9 mouse cellular contexts compared by ENCODE assay signal in the genomic region with DNA sequence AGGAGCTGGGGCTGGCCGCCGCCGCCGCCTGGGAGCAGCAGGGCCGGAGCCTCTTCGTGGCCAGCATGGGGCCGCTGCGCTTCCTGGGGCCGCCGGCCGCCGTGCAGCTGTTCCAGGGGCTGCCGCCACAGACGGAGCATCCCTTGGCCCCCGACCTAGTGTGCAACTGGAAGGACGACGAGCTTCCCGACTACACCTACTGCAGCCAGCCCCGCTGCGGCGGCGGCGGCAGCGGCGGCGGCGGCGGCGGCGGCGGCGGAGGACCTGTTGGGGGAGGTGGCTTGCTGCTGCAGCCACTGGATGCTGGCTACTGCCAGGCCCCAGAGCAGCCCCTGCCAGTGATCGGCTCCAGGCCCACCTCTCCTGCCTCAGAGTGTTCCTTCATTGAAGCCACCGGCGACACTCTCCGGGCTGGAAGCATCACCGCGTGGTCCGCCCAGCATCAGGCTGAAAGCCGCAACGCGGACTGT. TPM values are rescaled to one million over a fixed set of nuclear protein-coding genes. Genes with fewer than 3 reads are reported as not detected.
DNase-seq lines count a peak whose midpoint lies in the region; ATAC-seq and TF ChIP-seq lines count a peak whose summit lies in the region.
"Had no signal": no experiment of that assay in that cellular context is flagged by ENCODE, and none has a peak within 500 bp of the region (broad histone marks: within the 10 kb centered on the region; RNA-seq: fewer than 3 reads in every experiment).

No protein-coding gene starts in this region.

- 18% methylated on average over 35 of the region's 42 CpGs for WGBS in heart, embryonic 12.5 days
- 25% methylated on average over 29 of the region's 42 CpGs for WGBS in midbrain, embryonic 15.5 days

- peaks cover 14% of the 10 kb centered on the region for H3K9me3 ChIP-seq in heart, embryonic 12.5 days (replicated peaks)
- no peaks in the 10 kb centered on the region for H3K9me3 ChIP-seq in E14TG2a.4 (ENCODE audit: low read length)
- no peaks in the 10 kb centered on the region for H3K9me3 ChIP-seq in midbrain, embryonic 15.5 days

- H3K27ac ChIP-seq in heart, embryonic 12.5 days (ENCODE audit: poor library complexity, severe bottlenecking) = peak overlapping the region; percentile 73
- peak overlapping the region; percentile 90 for H3K27ac ChIP-seq in midbrain, embryonic 15.5 days

- no peak for DNase-seq in heart, adult 8-10 months (ENCODE audit: low spot score)
- peak; percentile 17 to 37 for DNase-seq in cerebellum, adult 18-20 months
- DNase-seq in frontal cortex, postnatal 10 days (ENCODE audit: low spot score in 2 of 2) = peak; percentile 4 to 15
- peak; percentile 7 to 10 for DNase-seq in left cerebral cortex, adult 18-20 months (ENCODE audit: low spot score in 2 of 2)
- no peak for DNase-seq in spleen, postnatal 36 days (ENCODE audit: low spot score in 2 of 2)

- no peaks in the 10 kb centered on the region for H3K4me1 ChIP-seq in heart, embryonic 12.5 days (replicated peaks)
- H3K4me1 ChIP-seq in E14TG2a.4 (replicated peaks; ENCODE audit: low read depth, low read length) = no peaks in the 10 kb centered on the region
- 0 out of 2 replicates have a peak, but pooled peaks cover 3% of the 10 kb centered on the region for H3K4me1 ChIP-seq in midbrain, embryonic 15.5 days

- peak overlapping the region; percentile 84 for H3K4me2 ChIP-seq in heart, embryonic 12.5 days
- H3K4me2 ChIP-seq in midbrain, embryonic 15.5 days = peak overlapping the region; percentile 61

- ATAC-seq in heart, embryonic 12.5 days (ENCODE audit: insufficient number of reproducible peaks, low FRiP score) = peak; percentile 59; the same call in 1 of the 2 replicates
- peak; percentile 78 for ATAC-seq in midbrain, embryonic 15.5 days (replicated peaks)

- peak overlapping the region; percentile 78 for H3K9ac ChIP-seq in heart, embryonic 12.5 days
- peak overlapping the region; percentile 85 for H3K9ac ChIP-seq in midbrain, embryonic 15.5 days

- TF ChIP-seq CTCF in E14TG2a.4 (conservative IDR thresholded peaks at IDR 0.05; ENCODE audit: low read length) = no peak

- H3K36me3 ChIP-seq in heart, embryonic 12.5 days = peaks cover under 1% of the 10 kb centered on the region; the same call in 1 of the 2 replicates
- H3K36me3 ChIP-seq in E14TG2a.4 (ENCODE audit: insufficient read depth, low read length) = no peaks in the 10 kb centered on the region
- H3K36me3 ChIP-seq in midbrain, embryonic 15.5 days (replicated peaks) = no peaks in the 10 kb centered on the region

- no peaks in the 10 kb centered on the region for H3K27me3 ChIP-seq in heart, embryonic 12.5 days (replicated peaks)
- H3K27me3 ChIP-seq in E14TG2a.4 (ENCODE audit: insufficient read depth, low read length) = peaks cover 20% of the 10 kb centered on the region
- no peaks in the 10 kb centered on the region for H3K27me3 ChIP-seq in midbrain, embryonic 15.5 days (replicated peaks)

- peak overlapping the region; percentile 64 for H3K4me3 ChIP-seq in heart, embryonic 12.5 days
- peak overlapping the region; percentile 72 for H3K4me3 ChIP-seq in E14TG2a.4 (replicated peaks; ENCODE audit: low read length)
- H3K4me3 ChIP-seq in midbrain, embryonic 15.5 days = peak overlapping the region; percentile 65

RNA-seq across cellular contexts. Expression of gene B630019K06Rik, which starts 1.0 kb away (rescaled TPM):
- polyA plus RNA-seq in heart, embryonic 12.5 days (2016; fragmentation: Nextera tagmentation; extraction: Ambion mirVana) = 3.1 TPM in 2 replicates
- total RNA-seq in heart, adult 8-10 months (2022) = 1 to 10 TPM in 3 of 4 experiments, under 1 TPM in 1; 0.80 to 1.2 (median 1.0) TPM
- total RNA-seq in left cerebral cortex, adult 18-20 months (2021) = 10 to 100 TPM; 32.4 to 35.7 TPM
- polyA plus RNA-seq in midbrain, embryonic 15.5 days (2015; fragmentation: Nextera tagmentation; extraction: Ambion mirVana) = 27.7 and 28.5 TPM in 2 replicates

RNA-seq across cellular contexts. Expression of gene Gm5751, which starts 19.2 kb away (rescaled TPM):
- not detected in 2 replicates for polyA plus RNA-seq in heart, embryonic 12.5 days (2016; fragmentation: Nextera tagmentation; extraction: Ambion mirVana)
- total RNA-seq in heart, adult 8-10 months (2022) = not detected
- not detected for total RNA-seq in left cerebral cortex, adult 18-20 months (2021)
- polyA plus RNA-seq in midbrain, embryonic 15.5 days (2015; fragmentation: Nextera tagmentation; extraction: Ambion mirVana) = not detected in 2 replicates
- total RNA-seq: heart, postnatal 10 days had no signal

RNA-seq across cellular contexts. Expression of gene Gm6592, which starts 49.4 kb away (rescaled TPM):
- not detected in 2 replicates for polyA plus RNA-seq in heart, embryonic 12.5 days (2016; fragmentation: Nextera tagmentation; extraction: Ambion mirVana)
- not detected for total RNA-seq in heart, adult 8-10 months (2022)
- not detected for total RNA-seq in left cerebral cortex, adult 18-20 months (2021)
- not detected in 2 replicates for polyA plus RNA-seq in midbrain, embryonic 15.5 days (2015; fragmentation: Nextera tagmentation; extraction: Ambion mirVana)
- total RNA-seq: heart, postnatal 10 days had no signal

Comparison
In these comparisons a context has a peak if more than half of its experiments do, and no peak if none do; other contexts are left out.
1. DNase-seq: peak in cerebellum, adult 18-20 months (2 of 2), frontal cortex, postnatal 10 days (2 of 2) and left cerebral cortex, adult 18-20 months (2 of 2); none in heart, adult 8-10 months (single experiment) and spleen, postnatal 36 days (0 of 2).
2. RNA of gene B630019K06Rik, which starts 1.0 kb away (total RNA-seq): 32.4 to 35.7 TPM in left cerebral cortex, adult 18-20 months; 0.80 to 1.2 TPM in heart, adult 8-10 months; every median in the first group is over 10 times any median in the second.
3. Peak in every context shown above with its lines, with median percentiles within 50 percentile points of each other: H3K4me3 ChIP-seq.